Mouse (Mus musculus): Measurements from ENCODE around the gene Garnl3.

GRCm38 (mm10) chr2:33002144-33002543 is 129.3 kb downstream of the Garnl3 start:
- TF ChIP-seq CTCF (IDR thresholded peaks at IDR 0.05; ENCODE audit: borderline replicate concordance, extremely low read depth, insufficient read depth, insufficient read length) (no peak), POLR2A (IDR thresholded peaks at IDR 0.05; ENCODE audit: borderline replicate concordance, extremely low read depth, insufficient read depth, insufficient read length, poor library complexity, severe bottlenecking) (no peak)
